In genomic region chrX:134913234-134913936, GRCm38 (mm10) we compare ENCODE assay signal across 9 mouse cellular contexts. TPM values are rescaled to one million over a fixed set of nuclear protein-coding genes. Genes with fewer than 3 reads are reported as not detected.
A peak's percentile ranks its signal among the peaks of the same experiment; 100 is the strongest.
DNase-seq lines count a peak whose midpoint lies in the region; ATAC-seq lines count a peak whose summit lies in the region.
"Had no signal": no experiment of that assay in that cellular context is flagged by ENCODE, and none has a peak within 500 bp of the region (broad histone marks: within the 10 kb centered on the region; RNA-seq: fewer than 3 reads in every experiment).

No protein-coding gene starts in this region.

- H3K27ac ChIP-seq in heart, embryonic 11.5 days (ENCODE audit: low read depth, low read length): no peak overlapping the region

- DNase-seq in heart, adult 11 months: peak; percentile 84
- DNase-seq in urinary bladder, postnatal 36 days (ENCODE audit: low spot score in 2 of 2): peak; percentile 2
- DNase-seq in urinary bladder, postnatal 4 days (ENCODE audit: low spot score in 2 of 2): no peak
- DNase-seq in kidney, adult 8-10 months: peak; percentile 4 to 15
- no peak for DNase-seq in ovary, postnatal 36 days (ENCODE audit: low spot score)

- H3K27me3 ChIP-seq in heart, embryonic 11.5 days (ENCODE audit: control insufficient read depth, insufficient read depth, low read length): no peaks in the 10 kb centered on the region
- no peaks in the 10 kb centered on the region for H3K27me3 ChIP-seq in megakaryocyte, embryonic 14.5 days (replicated peaks)

- no peak for ATAC-seq in heart, embryonic 11.5 days (replicated peaks; ENCODE audit: insufficient number of reproducible peaks, low FRiP score, low TSS enrichment)
- ATAC-seq in erythroid progenitor cell, adult 5-6 weeks (replicated peaks; ENCODE audit: low FRiP score, poor library complexity, severe bottlenecking): peak; percentile 67

- WGBS in heart, embryonic 11.5 days (ENCODE audit: insufficient replicate concordance): 35% methylated on average over 4 of the region's 4 CpGs

- no peaks in the 10 kb centered on the region for H3K4me1 ChIP-seq in heart, embryonic 11.5 days (ENCODE audit: control insufficient read depth, insufficient read depth, low read length)
- H3K4me1 ChIP-seq in megakaryocyte, embryonic 14.5 days: peaks cover 22% of the 10 kb centered on the region; the same call in 1 of the 2 replicates

- H3K4me3 ChIP-seq in heart, embryonic 11.5 days (ENCODE audit: low read depth, low read length): no peak overlapping the region
- H3K4me3 ChIP-seq in megakaryocyte, embryonic 14.5 days (replicated peaks): peak overlapping the region; percentile 10

- no peaks in the 10 kb centered on the region for H3K9me3 ChIP-seq in heart, embryonic 11.5 days (replicated peaks; ENCODE audit: control insufficient read depth, low read length)
- no peaks in the 10 kb centered on the region for H3K9me3 ChIP-seq in megakaryocyte, embryonic 14.5 days

- H3K4me2 ChIP-seq in heart, embryonic 11.5 days: no peak overlapping the region

- H3K36me3 ChIP-seq in heart, embryonic 11.5 days (ENCODE audit: control insufficient read depth, insufficient read depth, low read length): no peaks in the 10 kb centered on the region
- H3K36me3 ChIP-seq in megakaryocyte, embryonic 14.5 days (replicated peaks; ENCODE audit: low read length): no peaks in the 10 kb centered on the region

- no peak overlapping the region for H3K9ac ChIP-seq in heart, embryonic 11.5 days (ENCODE audit: low read depth, low read length)

RNA-seq across cellular contexts. Expression of gene Nxf2, which starts 51.2 kb away (rescaled TPM):
- 0.52 and 1.2 TPM in 2 replicates for polyA plus RNA-seq in heart, embryonic 11.5 days (2014; fragmentation: Nextera tagmentation; extraction: Ambion mirVana)
- not detected in 2 replicates for total RNA-seq in erythroid progenitor cell, adult 5-6 weeks (2015; ENCODE audit: low replicate concordance)
- not detected in 2 replicates for total RNA-seq in erythroid progenitor cell, adult 5-6 weeks (2017; ENCODE audit: low replicate concordance)
- polyA plus RNA-seq in megakaryocyte, embryonic 14.5 days (2012; ENCODE audit: insufficient read depth, low replicate concordance): not detected in 2 replicates
- polyA plus RNA-seq: large intestine, adult 2 months had no signal

Comparison
In these comparisons a context has a peak if more than half of its experiments do, and no peak if none do; other contexts are left out.
1. DNase-seq: peak in heart, adult 11 months (single experiment), urinary bladder, postnatal 36 days (2 of 2) and kidney, adult 8-10 months (2 of 2); none in urinary bladder, postnatal 4 days (0 of 2) and ovary, postnatal 36 days (single experiment).